Mouse (Mus musculus) yolk sac, embryonic 10.5 days (tissue): ENCODE data around the gene Mvp.

Experiments used
- DNase-seq: peaks from one replicate; pipeline ENCODE4 v3.0.0-alpha.2; 2017; ENCODE audit warnings: low spot score

Gene Mvp

GRCm38 (mm10) chr7:126949793-126950646, 64.4 kb downstream of the Mvp start, which contains the start of gene Sez6l2:
Gene Sez6l2, plus strand, starts transcription at chr7:126950563.
- peak; percentile 89 for DNase-seq

GRCm38 (mm10) chr7:126949403-126949792, 65.0 kb downstream of the Mvp start, which contains the start of gene Asphd1:
Gene Asphd1, minus strand, starts transcription at chr7:126949582.
- DNase-seq, result no peak

- no peak for DNase-seq
Measured at GRCm38 (mm10) chr7:126948626-126949025, 65.8 kb downstream of the Mvp start.

- DNase-seq, result no peak
Measured at GRCm38 (mm10) chr7:126946530-126946929, 67.9 kb downstream of the Mvp start.

GRCm38 (mm10) chr7:126941801-126942200, 72.6 kb downstream of the Mvp start:
- DNase-seq, result no peak

- DNase-seq, result no peak
Measured at GRCm38 (mm10) chr7:126941171-126941570, 73.2 kb downstream of the Mvp start.
